Mouse (Mus musculus): ENCODE results near the gene Ndufs8.

Gene Ndufs8

DNA sequence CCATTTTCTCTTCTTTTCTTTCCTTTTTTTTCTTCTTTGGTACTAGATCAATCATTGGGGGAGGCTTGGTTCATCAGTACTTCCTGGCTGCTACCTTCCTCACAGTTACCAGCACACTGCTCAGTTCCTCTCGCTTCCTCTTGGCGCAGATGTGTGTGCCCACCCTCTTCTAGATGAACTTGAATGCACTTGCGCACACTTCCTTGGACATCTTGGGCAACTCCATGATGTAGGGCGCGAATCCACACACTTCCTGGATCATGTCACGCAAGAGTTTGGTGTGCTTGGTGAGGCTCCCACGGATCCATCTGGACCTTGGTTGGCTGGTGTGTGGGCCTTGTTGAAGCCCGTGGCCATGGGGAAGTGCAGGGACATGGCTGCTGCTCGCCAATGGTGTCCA lies 19.1 kb upstream of the Ndufs8 start:
- peak; percentile 69 to 75 for DNase-seq (ENCODE audit: low read depth in 1 of 2, low spot score in 2 of 2)

DNA sequence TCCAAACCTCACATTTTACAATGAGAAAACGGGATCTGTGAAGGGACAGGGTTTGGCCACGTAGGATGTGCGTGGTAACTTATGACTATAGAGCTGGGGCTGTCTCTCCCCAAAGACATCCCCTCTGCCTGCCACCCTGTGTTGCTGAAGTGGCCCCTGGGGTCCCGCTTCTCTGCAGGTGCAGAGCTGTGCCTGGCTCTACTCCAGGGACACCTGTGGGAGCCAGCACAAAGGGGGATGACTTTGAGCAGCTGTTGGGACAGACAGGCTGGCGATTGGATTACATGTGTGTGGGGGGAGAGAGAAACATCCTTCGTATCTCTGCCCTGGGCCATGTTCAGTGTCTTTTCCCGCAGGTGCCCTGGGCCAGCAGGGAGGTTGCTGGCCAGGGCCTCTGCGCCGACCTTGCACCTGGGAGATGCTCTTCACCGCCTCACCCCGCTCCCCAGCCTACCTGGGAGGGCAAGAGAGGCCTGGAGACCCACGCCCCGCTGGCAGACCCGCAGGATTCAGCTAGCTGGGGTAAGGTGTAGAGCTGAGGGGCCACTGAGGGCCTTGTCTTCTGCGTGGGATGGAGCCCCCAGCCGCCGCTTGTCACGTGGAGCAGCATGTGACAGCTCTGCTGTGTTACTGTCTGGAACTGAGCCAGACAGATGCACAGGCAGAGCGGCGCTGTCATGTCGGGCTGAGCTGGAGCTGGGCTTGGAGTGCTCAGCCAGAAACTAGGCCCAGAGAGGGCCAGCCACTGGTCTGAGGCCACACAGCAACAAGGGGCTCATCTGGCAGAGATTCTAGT lies 17.9 kb upstream of the Ndufs8 start:
- no peak for DNase-seq (ENCODE audit: low read depth in 1 of 2, low spot score in 2 of 2)

DNA sequence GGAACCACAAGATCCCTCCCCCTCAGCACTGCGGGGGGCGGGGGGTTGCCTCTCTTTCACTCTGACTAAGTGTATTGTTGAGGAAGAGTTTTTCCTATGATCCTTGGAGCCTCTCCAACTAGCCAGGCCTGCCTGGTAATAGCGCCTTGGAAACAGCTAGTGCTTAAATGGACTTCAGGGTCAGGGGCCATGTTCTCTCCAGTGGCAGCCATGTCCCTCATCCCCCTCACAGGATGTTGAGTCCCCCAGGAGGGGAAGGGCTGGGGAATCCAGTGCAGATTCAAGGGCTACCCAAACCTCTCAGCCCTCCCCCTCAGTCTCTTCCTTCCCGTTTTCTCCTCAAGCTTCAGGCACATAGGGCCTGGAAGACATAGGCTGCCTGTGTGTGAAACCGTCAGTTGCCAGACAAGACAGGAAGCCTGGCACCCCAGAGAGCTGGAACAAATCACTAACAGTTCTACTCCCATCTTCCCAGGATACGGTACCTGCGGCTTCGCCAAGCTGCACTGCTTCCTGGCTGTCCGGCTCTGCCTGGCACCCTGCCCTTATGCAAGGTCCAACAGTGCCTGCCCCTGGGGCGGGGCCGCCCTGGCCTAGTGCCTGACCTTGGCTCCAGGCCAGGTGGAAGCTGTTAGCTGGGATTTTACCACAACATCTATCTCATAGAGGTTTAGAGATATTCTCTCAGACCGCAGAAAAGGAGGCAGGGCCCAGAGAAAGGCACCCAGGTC lies 16.8 kb upstream of the Ndufs8 start, which contains the start of gene Aldh3b1:
Aldh3b1 (minus strand) TSS at position 598 of the 731 bp plus-strand sequence.
- DNase-seq (ENCODE audit: low read depth in 1 of 2, low spot score in 2 of 2): peak; percentile 50 to 75

DNA sequence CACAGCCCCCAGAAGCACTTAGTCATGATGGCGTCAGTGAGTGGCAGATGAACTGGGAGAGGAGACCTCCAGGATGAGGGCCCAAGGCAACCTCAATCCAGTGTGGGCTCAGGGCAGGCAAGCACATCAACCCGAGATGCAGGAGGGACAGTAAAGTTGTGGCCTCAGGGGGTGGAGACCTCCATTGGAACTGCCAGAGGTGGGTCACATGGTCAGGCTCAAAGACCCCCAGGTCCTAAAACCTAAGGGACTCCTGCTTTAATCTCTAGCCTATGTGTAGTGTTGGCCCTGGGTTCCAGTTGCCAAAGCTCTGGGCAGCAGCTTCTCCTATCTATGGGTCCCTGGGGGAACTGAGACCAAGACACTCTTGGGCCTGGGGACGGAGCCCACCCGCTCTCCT lies 16.2 kb upstream of the Ndufs8 start:
- DNase-seq (ENCODE audit: low read depth in 1 of 2, low spot score in 2 of 2): no peak

DNA sequence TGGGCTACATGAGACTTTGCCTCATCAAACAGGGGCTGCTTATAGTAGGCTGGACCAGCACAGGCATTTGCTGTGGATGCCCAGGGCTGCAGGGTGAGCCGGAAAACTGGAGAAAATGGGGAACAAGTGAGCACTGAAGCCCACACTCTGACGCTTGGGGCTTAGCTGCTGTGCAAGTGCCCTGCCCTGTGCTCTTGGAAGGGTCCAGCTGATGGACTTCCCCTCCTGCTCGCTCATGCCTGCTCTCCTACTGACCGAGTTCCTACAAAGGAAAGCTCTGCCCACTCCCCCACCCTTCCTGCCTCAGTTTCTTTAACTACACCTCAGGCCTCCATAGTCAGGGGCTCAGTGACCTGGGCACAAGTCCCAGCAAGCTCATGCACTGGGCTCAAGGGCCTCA lies 15.4 kb upstream of the Ndufs8 start:
- DNase-seq (ENCODE audit: low read depth in 1 of 2, low spot score in 2 of 2): no peak

- no peak for DNase-seq (ENCODE audit: low read depth in 1 of 2, low spot score in 2 of 2)
These were observed 14.1 kb upstream of the Ndufs8 start for GRCm38 (mm10) chr19:3926685-3927084.

DNA sequence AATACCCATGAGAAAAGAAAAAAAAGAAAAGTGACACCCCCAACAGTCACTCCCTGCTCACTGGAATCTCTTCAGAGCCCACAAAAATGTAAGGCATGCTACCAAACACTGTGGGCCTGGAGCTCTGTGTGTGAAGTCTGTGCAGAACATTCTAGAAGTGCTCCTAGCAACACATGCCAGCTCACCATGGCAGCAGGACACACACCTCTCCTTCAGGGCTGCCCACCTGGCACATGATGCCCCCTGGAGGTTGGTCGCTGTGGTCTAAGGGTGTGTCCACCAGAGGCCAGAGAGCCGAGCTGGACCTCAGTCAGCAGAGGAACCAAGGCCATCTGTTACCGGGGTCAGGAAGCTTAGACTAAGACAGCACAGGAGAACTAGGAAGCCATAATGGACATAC lies 13.7 kb upstream of the Ndufs8 start:
- DNase-seq (ENCODE audit: low read depth in 1 of 2, low spot score in 2 of 2): no peak

GRCm38 (mm10) chr19:3925859-3926258 lies 13.3 kb upstream of the Ndufs8 start:
- no peak for DNase-seq (ENCODE audit: low read depth in 1 of 2, low spot score in 2 of 2)

DNA sequence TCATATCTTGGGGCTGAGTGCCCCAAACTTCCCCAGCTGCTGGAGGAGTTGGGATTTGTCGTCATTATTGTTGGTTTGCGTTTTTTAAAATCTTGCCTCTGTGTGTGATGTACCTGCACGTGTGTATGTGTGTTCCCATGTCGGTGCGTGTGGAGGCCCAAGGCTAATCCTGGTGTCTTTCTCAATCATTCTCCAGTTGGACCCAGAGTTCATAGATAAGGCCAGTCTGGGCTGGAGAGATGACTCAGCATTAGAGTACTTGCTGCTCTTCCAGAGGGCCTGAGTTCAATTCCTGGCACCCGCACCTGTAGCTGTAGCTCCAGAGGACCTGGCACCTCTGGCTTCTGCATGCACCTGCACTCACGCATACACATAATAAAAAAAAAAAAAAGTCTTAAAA lies 12.3 kb upstream of the Ndufs8 start:
- DNase-seq (ENCODE audit: low read depth in 1 of 2, low spot score in 2 of 2): no peak

- no peak for DNase-seq (ENCODE audit: low read depth in 1 of 2, low spot score in 2 of 2)
These were observed 11.6 kb upstream of the Ndufs8 start for GRCm38 (mm10) chr19:3924190-3924589.

DNA sequence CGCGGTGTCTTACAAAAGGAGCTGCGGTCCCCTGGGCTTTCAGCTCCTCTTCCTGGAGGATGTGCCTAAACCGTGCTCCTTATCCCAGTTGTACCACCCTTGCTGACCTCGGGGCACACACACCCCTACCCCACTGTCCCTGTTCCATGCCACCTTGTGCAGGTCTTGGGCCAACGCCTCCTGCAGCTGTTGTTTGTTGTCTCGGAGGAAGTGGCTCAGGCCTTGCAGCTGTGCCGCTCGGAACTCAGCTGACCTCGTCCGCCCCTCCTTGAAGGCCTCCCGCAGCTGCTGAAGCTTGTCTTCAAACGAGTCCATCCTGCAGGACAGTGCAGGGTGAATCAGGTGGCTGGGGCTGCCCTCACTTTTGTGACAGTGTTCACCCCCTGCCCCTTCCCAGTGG lies 11.0 kb upstream of the Ndufs8 start:
- DNase-seq (ENCODE audit: low read depth in 1 of 2, low spot score in 2 of 2): no peak

DNA sequence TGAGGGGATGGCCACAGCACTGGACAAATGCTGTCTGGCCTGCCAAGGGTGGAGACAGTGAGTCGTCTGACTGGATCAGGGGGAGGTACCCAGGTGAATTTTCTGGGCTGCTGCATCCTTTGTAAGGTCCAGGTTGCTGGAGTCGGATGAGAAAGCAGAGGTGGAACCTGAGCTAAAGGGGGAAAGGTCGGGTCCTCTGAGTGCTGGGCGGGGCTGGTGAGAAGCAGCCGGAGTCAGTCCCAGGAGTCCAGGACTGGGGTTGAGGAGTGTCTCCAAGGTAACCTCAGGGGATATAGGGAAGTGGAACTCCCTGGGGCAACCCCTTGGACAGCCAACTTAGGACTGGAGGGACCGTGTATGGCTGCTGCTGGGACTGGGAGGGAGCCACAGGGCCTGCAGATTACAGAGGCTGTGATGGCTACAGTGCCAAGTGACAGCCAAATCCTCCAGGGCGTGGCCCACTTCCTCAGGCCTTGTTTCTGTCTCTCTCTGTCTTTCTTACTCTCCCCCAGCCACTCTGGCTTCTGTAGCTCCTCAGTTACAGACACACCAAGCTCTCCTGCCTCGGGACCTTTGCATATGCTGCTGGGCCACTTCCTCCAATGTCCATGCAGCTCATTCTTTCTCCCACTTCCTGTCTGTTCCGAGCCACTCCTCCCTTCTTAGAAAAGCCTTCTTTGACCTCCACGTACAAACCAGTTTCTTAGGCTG lies 10.2 kb upstream of the Ndufs8 start:
- DNase-seq (ENCODE audit: low read depth in 1 of 2, low spot score in 2 of 2): no peak

DNA sequence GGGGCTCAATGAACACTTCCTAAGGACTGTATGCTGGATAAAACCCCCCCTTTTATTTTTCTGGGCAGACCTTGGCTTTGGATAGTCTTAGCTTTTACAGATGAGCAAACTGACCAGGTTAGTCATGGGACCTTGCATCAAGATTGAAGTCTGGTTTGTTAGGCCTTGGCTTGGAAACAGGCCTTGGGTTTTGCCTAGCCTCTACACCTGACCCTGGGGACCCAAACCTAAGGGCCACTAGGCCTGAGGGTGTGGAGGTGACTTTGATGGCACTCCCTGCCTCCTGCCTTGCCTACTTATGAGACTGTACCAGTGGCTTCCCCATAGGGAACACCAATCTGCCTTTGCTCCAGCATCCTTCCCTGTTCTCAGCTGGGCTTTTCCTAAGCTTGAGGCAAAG lies 7.4 kb upstream of the Ndufs8 start:
- no peak for DNase-seq (ENCODE audit: low read depth in 1 of 2, low spot score in 2 of 2)

DNA sequence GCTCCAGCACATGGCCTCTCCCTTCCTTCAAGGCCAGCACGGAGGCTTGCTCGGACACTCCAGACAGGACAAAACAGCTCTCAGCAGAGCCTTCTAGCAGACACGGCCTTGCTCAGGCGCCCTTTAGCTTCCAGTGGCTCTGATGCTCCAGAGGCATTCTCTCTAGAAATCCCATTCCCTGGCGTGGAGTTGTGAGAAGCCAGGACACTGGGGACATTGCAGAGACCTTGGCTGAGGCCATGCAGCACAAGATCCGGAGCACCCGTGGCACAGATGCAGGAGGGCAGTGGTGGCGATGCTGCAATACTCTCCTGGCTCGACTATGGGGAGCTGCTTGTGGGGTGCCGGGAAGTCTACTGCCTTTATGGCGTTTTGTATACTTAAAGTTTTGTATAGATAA lies 4.2 kb upstream of the Ndufs8 start:
- no peak for DNase-seq (ENCODE audit: low read depth in 1 of 2, low spot score in 2 of 2)

- peak in 1 of 2 experiments; percentile 45 for DNase-seq (ENCODE audit: low read depth in 1 of 2, low spot score in 2 of 2)
These were observed 2.0 kb upstream of the Ndufs8 start for GRCm38 (mm10) chr19:3914535-3914934.

DNA sequence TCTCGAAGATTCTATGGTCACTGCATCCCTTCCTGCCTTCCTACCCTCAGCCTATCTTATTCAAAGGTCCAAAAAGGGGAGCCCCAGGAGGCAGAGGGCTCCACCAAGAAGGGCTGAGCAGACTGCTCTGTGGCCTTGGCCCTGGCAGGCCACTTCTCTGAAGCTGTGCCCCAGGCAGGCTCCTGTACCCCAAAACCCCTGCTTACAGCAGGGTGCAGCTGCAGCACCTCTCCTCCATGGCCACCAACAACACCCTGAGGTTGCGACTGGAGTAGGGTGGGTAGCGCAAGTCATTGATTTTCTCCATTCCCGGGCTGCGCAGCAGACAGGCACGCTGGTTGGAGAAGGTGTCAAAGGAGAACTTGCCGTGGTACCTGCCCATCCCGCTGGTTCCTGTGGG lies 1.1 kb upstream of the Ndufs8 start:
- DNase-seq (ENCODE audit: low read depth in 1 of 2, low spot score in 2 of 2): no peak

DNA sequence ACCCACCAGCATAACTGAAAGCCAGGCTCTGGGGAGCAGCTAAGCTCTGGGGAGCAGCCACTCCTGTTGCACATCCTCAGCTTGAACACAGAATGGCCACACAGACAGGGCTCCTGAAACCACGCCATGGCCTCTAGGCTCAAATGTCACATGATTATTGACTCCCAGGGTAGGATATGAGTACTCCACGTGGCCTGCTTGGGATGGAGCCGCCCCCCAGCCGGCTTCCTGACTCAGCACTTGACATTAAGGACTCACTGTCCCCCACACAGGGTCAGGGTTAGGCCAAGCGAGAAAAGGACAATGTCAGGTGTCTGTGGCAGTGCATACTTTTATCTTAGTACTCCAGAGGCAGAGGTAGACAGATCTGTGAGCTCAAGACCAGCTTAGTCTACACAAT lies 2.4 kb downstream of the Ndufs8 start:
- DNase-seq (ENCODE audit: low read depth in 1 of 2, low spot score in 2 of 2): no peak

DNA sequence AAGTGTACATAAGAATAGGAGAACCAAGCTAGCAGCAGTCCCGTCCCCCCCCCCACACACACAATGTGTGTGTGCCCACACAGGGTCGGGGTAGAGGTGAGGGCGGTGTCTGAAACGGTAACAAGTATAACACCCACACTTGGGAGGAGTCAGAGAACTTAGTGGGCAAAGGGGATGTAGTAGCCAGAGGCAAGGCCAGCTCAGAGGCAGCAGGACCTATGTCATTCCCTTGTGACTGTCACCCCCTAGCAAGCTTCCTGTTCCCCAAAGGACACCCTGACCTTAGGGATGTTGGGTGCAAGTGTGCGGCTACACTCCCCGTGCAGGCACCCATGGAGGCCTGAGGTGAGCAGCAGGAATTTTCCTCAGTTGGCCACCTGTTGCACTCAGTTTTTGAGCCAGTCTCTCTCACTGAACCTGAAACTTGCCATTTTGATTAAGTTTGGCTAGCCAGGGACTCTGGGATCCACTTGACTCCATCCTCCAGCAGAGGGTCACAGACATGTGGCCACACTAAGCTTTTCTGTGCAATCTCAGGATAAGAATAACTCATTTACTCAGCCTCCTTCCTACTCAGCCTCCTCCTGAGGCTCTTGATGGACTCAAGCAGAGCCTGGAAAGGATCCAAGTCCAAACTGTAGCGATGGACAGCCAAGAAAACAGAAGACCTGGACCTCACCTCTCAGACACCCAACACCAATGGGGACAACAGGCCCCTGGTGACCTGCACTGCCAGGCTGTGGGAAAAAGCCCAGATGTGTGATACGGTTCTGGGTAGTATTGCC lies 4.5 kb downstream of the Ndufs8 start:
- peak in 1 of 2 experiments; percentile 37 for DNase-seq (ENCODE audit: low read depth in 1 of 2, low spot score in 2 of 2)

GRCm38 (mm10) chr19:3906795-3907786 lies 5.5 kb downstream of the Ndufs8 start, which contains the start of gene Tcirg1:
Gene Tcirg1, minus strand, starts transcription at chr19:3907133.
- DNase-seq (ENCODE audit: low read depth in 1 of 2, low spot score in 2 of 2): peak in 1 of 2 experiments; percentile 62

DNA sequence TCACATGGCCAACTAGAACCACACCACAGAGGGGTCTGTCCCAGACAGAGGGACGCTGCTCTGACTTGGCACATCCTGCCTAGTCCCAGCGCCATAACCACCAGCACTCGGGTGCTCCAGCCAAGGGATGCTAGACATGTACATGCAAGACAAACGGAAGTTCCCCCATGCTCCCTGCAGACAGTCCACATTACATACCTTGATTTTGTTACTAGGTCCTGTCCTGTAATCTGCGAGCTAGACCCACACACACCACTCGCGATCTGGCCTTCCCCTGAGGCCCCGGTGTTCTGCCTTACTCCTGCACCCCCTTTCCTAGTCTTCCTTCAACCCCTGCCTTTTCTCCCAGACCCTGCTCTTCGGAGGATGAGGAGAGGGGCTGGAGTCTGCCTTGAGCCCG lies 6.2 kb downstream of the Ndufs8 start:
- no peak for DNase-seq (ENCODE audit: low read depth in 1 of 2, low spot score in 2 of 2)
